ENCODE assay signal across 22 mouse cellular contexts in genomic region chr7:83779028-83779427, GRCm38 (mm10). TPM values are rescaled to one million over a fixed set of nuclear protein-coding genes. Genes with fewer than 3 reads are reported as not detected.
A peak's percentile ranks its signal among the peaks of the same experiment; 100 is the strongest.
DNase-seq lines count a peak whose midpoint lies in the region; ATAC-seq and TF ChIP-seq lines count a peak whose summit lies in the region.
"Had no signal": no experiment of that assay in that cellular context is flagged by ENCODE, and none has a peak within 500 bp of the region (broad histone marks: within the 10 kb centered on the region; RNA-seq: fewer than 3 reads in every experiment).

No protein-coding gene starts in this region.

- H3K4me3 ChIP-seq in limb, embryonic 14.5 days (replicated peaks; ENCODE audit: low read length): no peak overlapping the region
- H3K4me3 ChIP-seq in limb, embryonic 10.5 days: no peak overlapping the region
- H3K4me3 ChIP-seq: embryonic facial prominence, embryonic 13.5 days; embryonic facial prominence, embryonic 15.5 days; erythroblast, embryonic 14.5 days; forebrain, embryonic 13.5 days; forebrain, embryonic 15.5 days had no signal

- no peak overlapping the region for H3K4me2 ChIP-seq in limb, embryonic 14.5 days (replicated peaks; ENCODE audit: low read depth, low read length, severe bottlenecking)
- H3K4me2 ChIP-seq: embryonic facial prominence, embryonic 13.5 days; embryonic facial prominence, embryonic 15.5 days; forebrain, embryonic 13.5 days; forebrain, embryonic 15.5 days had no signal

- intact Hi-C loops in heart, postnatal 14 days (cut with DNase I): no loop called here

- H3K27ac ChIP-seq in limb, embryonic 14.5 days (replicated peaks; ENCODE audit: low read depth, low read length): no peak overlapping the region
- H3K27ac ChIP-seq in limb, embryonic 10.5 days: no peak overlapping the region
- H3K27ac ChIP-seq: embryonic facial prominence, embryonic 13.5 days; embryonic facial prominence, embryonic 15.5 days; forebrain, embryonic 13.5 days; forebrain, embryonic 15.5 days had no signal

- no peak for TF ChIP-seq POLR2A in limb, embryonic 14.5 days (IDR thresholded peaks at IDR 0.05; ENCODE audit: borderline replicate concordance, extremely low read depth, insufficient read depth, insufficient read length)

- no peaks in the 10 kb centered on the region for H3K9me3 ChIP-seq in limb, embryonic 14.5 days (ENCODE audit: control insufficient read depth, low read length)
- no peaks in the 10 kb centered on the region for H3K9me3 ChIP-seq in limb, embryonic 10.5 days (replicated peaks)
- H3K9me3 ChIP-seq: embryonic facial prominence, embryonic 13.5 days; embryonic facial prominence, embryonic 15.5 days; forebrain, embryonic 13.5 days; forebrain, embryonic 15.5 days had no signal

- peak; percentile 54 for DNase-seq in heart, adult 11 months
- no peak for DNase-seq in heart, postnatal 14 days
- peak; percentile 2 for DNase-seq in limb, embryonic 14.5 days (ENCODE audit: low spot score)
- DNase-seq in limb, embryonic 10.5 days (ENCODE audit: low spot score): no peak
- DNase-seq in lung, postnatal 14 days: no peak
- DNase-seq: adrenal gland, adult 2 months; adrenal gland, postnatal 10 days; adrenal gland, postnatal 25 days; cerebellum, adult 11 months; cerebellum, adult 18-20 months; cerebellum, adult 8-10 months; cerebellum, postnatal 25 days; embryo, embryonic 11 days; forebrain, postnatal 0 days had no signal

- H3K27me3 ChIP-seq in limb, embryonic 14.5 days (ENCODE audit: control insufficient read depth, insufficient read depth, low read length): no peaks in the 10 kb centered on the region
- no peaks in the 10 kb centered on the region for H3K27me3 ChIP-seq in limb, embryonic 10.5 days (ENCODE audit: low read depth, poor library complexity, severe bottlenecking)
- H3K27me3 ChIP-seq: embryonic facial prominence, embryonic 13.5 days; forebrain, embryonic 13.5 days; forebrain, embryonic 15.5 days had no signal

- no peaks in the 10 kb centered on the region for H3K36me3 ChIP-seq in limb, embryonic 14.5 days (ENCODE audit: control insufficient read depth, insufficient read depth, low read length)
- no peaks in the 10 kb centered on the region for H3K36me3 ChIP-seq in limb, embryonic 10.5 days
- H3K36me3 ChIP-seq: embryonic facial prominence, embryonic 13.5 days; embryonic facial prominence, embryonic 15.5 days; forebrain, embryonic 15.5 days had no signal

- WGBS in limb, embryonic 14.5 days: 36% methylated on average over 2 of the region's 2 CpGs
- WGBS in limb, embryonic 10.5 days: 63% methylated on average over 2 of the region's 2 CpGs

- no peak for ATAC-seq in limb, embryonic 14.5 days (ENCODE audit: low FRiP score, low read depth)
- ATAC-seq: forebrain, embryonic 13.5 days; forebrain, embryonic 15.5 days; forebrain, postnatal 0 days had no signal

- H3K4me1 ChIP-seq in limb, embryonic 14.5 days (ENCODE audit: control insufficient read depth, insufficient read depth, low read length): 0 out of 2 replicates have a peak, but pooled peaks cover 2% of the 10 kb centered on the region
- H3K4me1 ChIP-seq in limb, embryonic 10.5 days: peaks cover 11% of the 10 kb centered on the region
- H3K4me1 ChIP-seq: forebrain, embryonic 13.5 days; forebrain, embryonic 15.5 days had no signal

- H3K9ac ChIP-seq in limb, embryonic 14.5 days (ENCODE audit: low read depth, low read length, severe bottlenecking): no peak overlapping the region
- H3K9ac ChIP-seq: embryonic facial prominence, embryonic 13.5 days; embryonic facial prominence, embryonic 15.5 days; forebrain, embryonic 13.5 days; forebrain, embryonic 15.5 days; forebrain, postnatal 0 days had no signal

RNA-seq across cellular contexts. Expression of gene Cfap161, which starts 15.7 kb away (rescaled TPM):
- total RNA-seq in heart, postnatal 14 days (2021): under 1 TPM in 1 of 2 experiments, not detected in 1; 0.22 TPM
- 0.54 and 0.82 TPM in 2 replicates for polyA plus RNA-seq in limb, embryonic 14.5 days (2012; rRNA removed)
- polyA plus RNA-seq in limb, embryonic 14.5 days (2014; fragmentation: Nextera tagmentation; extraction: Ambion mirVana): 0.28 and 0.29 TPM in 2 replicates
- 0.14 TPM in 1 of 2 replicates, not detected in the other for polyA plus RNA-seq in limb, embryonic 10.5 days (2016; fragmentation: Nextera tagmentation; extraction: Ambion mirVana)
- total RNA-seq: common myeloid progenitor, adult 5-6 weeks; MEL had no signal
- polyA plus RNA-seq: adrenal gland, adult 2 months; C2C12; erythroblast, embryonic 14.5 days had no signal

RNA-seq across cellular contexts. Expression of gene Il16, which starts 33.5 kb away (rescaled TPM):
- 10 to 100 TPM in 1 of 2 experiments, 1 to 10 TPM in 1; 8.0 to 10.6 TPM for total RNA-seq in heart, postnatal 14 days (2021)
- 6.6 and 6.8 TPM in 2 replicates for polyA plus RNA-seq in limb, embryonic 14.5 days (2012; rRNA removed)
- 5.8 and 7.6 TPM in 2 replicates for polyA plus RNA-seq in limb, embryonic 14.5 days (2014; fragmentation: Nextera tagmentation; extraction: Ambion mirVana)
- polyA plus RNA-seq in limb, embryonic 10.5 days (2016; fragmentation: Nextera tagmentation; extraction: Ambion mirVana): 2.3 and 3.4 TPM in 2 replicates
- polyA plus RNA-seq: C2C12 had no signal

Comparison
In these comparisons a context has a peak if more than half of its experiments do, and no peak if none do; other contexts are left out.
1. DNase-seq: peak in heart, adult 11 months (single experiment) and limb, embryonic 14.5 days (single experiment); none in heart, postnatal 14 days (0 of 2), limb, embryonic 10.5 days (single experiment) and lung, postnatal 14 days (single experiment).